Mouse (Mus musculus) midbrain, embryonic 11.5 days (tissue): ENCODE data around the gene Stac3. TPM values are rescaled to one million over a fixed set of nuclear protein-coding genes. Genes with fewer than 3 reads are reported as not detected.

Experiments
- polyA plus RNA-seq: library from polyadenylated mRNA; unstranded; fragments of >200 nt; fragmentation: Nextera tagmentation; extraction: Ambion mirVana; gene quantifications from 2 replicates; pipeline ENCODE4 v1.2.1, GENCODE M21; 2014

Stac3 gene
- polyA plus RNA-seq, 1 experiment from 2014 or later: 0.14 TPM

Other genes with a start within 250 kb of the Stac3 start
- gene Kif5a, start 238.3 kb upstream of the Stac3 start, polyA plus RNA-seq: 26.3 and 31.1 TPM in 2 replicates
- 196 and 206 TPM in 2 replicates for gene Dctn2, start 235.3 kb upstream of the Stac3 start, polyA plus RNA-seq
- 12.3 and 16.3 TPM in 2 replicates for gene Mbd6, start 212.7 kb upstream of the Stac3 start, polyA plus RNA-seq
- 185 and 187 TPM in 2 replicates for gene Mars, start 189.9 kb upstream of the Stac3 start, polyA plus RNA-seq
- 1.1 and 1.4 TPM in 2 replicates for gene Arhgap9, start 179.7 kb upstream of the Stac3 start, polyA plus RNA-seq
- gene Gli1, start 159.7 kb upstream of the Stac3 start, polyA plus RNA-seq: 3.1 and 4.1 TPM in 2 replicates
- gene Inhbe, start 147.3 kb upstream of the Stac3 start, polyA plus RNA-seq: not detected in 2 replicates
- gene Inhbc, start 131.3 kb upstream of the Stac3 start, polyA plus RNA-seq: not detected in 2 replicates
- gene R3hdm2, start 121.4 kb upstream of the Stac3 start, polyA plus RNA-seq: 27.0 and 27.7 TPM in 2 replicates
- gene Ndufa4l2, start 13.3 kb downstream of the Stac3 start, polyA plus RNA-seq: 3.6 and 5.7 TPM in 2 replicates
- gene Shmt2, start 20.8 kb downstream of the Stac3 start, polyA plus RNA-seq: 68.8 and 74.8 TPM in 2 replicates
- gene Nxph4, start 32.9 kb downstream of the Stac3 start, polyA plus RNA-seq: 19.5 and 23.6 TPM in 2 replicates
- gene Lrp1, start 119.5 kb downstream of the Stac3 start, polyA plus RNA-seq: 52.2 and 58.8 TPM in 2 replicates
- 5.7 and 6.9 TPM in 2 replicates for gene Stat6, start 141.3 kb downstream of the Stac3 start, polyA plus RNA-seq
- 10.0 and 10.9 TPM in 2 replicates for gene Nemp1, start 165.2 kb downstream of the Stac3 start, polyA plus RNA-seq
- 2.1 and 2.2 TPM in 2 replicates for gene Nab2, start 166.9 kb downstream of the Stac3 start, polyA plus RNA-seq
- 0.41 and 0.46 TPM in 2 replicates for gene Myo1a, start 203.5 kb downstream of the Stac3 start, polyA plus RNA-seq
- not detected in 2 replicates for gene Tac2, start 222.8 kb downstream of the Stac3 start, polyA plus RNA-seq
- 7.5 and 7.6 TPM in 2 replicates for gene Zbtb39, start 237.9 kb downstream of the Stac3 start, polyA plus RNA-seq